Mouse (Mus musculus) embryonic facial prominence, embryonic 14.5 days (tissue): Measurements from ENCODE around the gene Rpl32. TPM values are rescaled to one million over a fixed set of nuclear protein-coding genes. Genes with fewer than 3 reads are reported as not detected.

Experiments
- microRNA-seq: library from miRNA; unstranded; fragments of <30 nt; microRNA quantifications from one replicate; pipeline ENCODE4, GENCODE M21; 2016; ENCODE audit warnings: borderline number of aligned reads
- polyA plus RNA-seq: library from polyadenylated mRNA; unstranded; fragments of >200 nt; fragmentation: Nextera tagmentation; extraction: Ambion mirVana; gene quantifications from 2 replicates; pipeline ENCODE4 v1.2.1, GENCODE M21; 2014

Rpl32 gene
- polyA plus RNA-seq, 1 experiment from 2014 or later, result 2,432 TPM

Small RNAs within 50 kb of the gene (microRNA-seq; reads per million reads assigned to microRNA genes)
- not detected for gene Mir7660

Other genes with a start within 250 kb of the Rpl32 start
- 0.78 and 0.92 TPM in 2 replicates for gene Mkrn2os, start 216.2 kb downstream of the Rpl32 start, polyA plus RNA-seq
- gene Mkrn2, start 206.8 kb downstream of the Rpl32 start, polyA plus RNA-seq, result 32.4 and 33.5 TPM in 2 replicates
- 98.6 and 112 TPM in 2 replicates for gene Raf1, start 132.1 kb downstream of the Rpl32 start, polyA plus RNA-seq
- gene Tmem40, start 46.3 kb downstream of the Rpl32 start, polyA plus RNA-seq, result 7.5 and 7.8 TPM in 2 replicates
- gene Cand2, start 34.2 kb downstream of the Rpl32 start, polyA plus RNA-seq, result 36.9 and 42.6 TPM in 2 replicates
- gene Efcab12, start 29.7 kb upstream of the Rpl32 start, polyA plus RNA-seq, result 0.79 and 0.89 TPM in 2 replicates
- 13.3 and 13.4 TPM in 2 replicates for gene Mbd4, start 44.6 kb upstream of the Rpl32 start, polyA plus RNA-seq
- 20.4 and 21.8 TPM in 2 replicates for gene Ift122, start 44.7 kb upstream of the Rpl32 start, polyA plus RNA-seq
- gene Rho, start 123.0 kb upstream of the Rpl32 start, polyA plus RNA-seq, result 0.51 and 1.0 TPM in 2 replicates
- not detected in 2 replicates for gene H1foo, start 136.2 kb upstream of the Rpl32 start, polyA plus RNA-seq
- gene Plxnd1, start 186.3 kb upstream of the Rpl32 start, polyA plus RNA-seq, result 45.5 and 46.9 TPM in 2 replicates